Mouse (Mus musculus) midbrain, embryonic 15.5 days (tissue): ENCODE measurements around the gene Ap1b1. TPM values are rescaled to one million over a fixed set of nuclear protein-coding genes. Genes with fewer than 3 reads are reported as not detected.

Source experiments
- ATAC-seq: fragments of 200-750 bp; cut with Nextera tagmentation; replicated peaks from 2 replicates; pipeline ENCODE4 v1.8.0; 2017; ENCODE audit warnings: moderate TSS enrichment
- H3K27ac ChIP-seq: fragments of 300-500 bp; sonication (generic); 2 replicates; pipeline ENCODE4 v1.5.1; 2015; ENCODE audit warnings: mild to moderate bottlenecking, inconsistent platforms
- H3K27me3 ChIP-seq: fragments of 300-500 bp; sonication (generic); replicated peaks from 2 replicates; pipeline ENCODE4 v1.6.1; 2015; ENCODE audit warnings: inconsistent platforms
- H3K36me3 ChIP-seq: fragments of 300-500 bp; sonication (generic); replicated peaks from 2 replicates; pipeline ENCODE4 v1.6.1; 2015; ENCODE audit warnings: inconsistent platforms
- H3K4me1 ChIP-seq: fragments of 300-500 bp; sonication (generic); 2 replicates; pipeline ENCODE4 v1.6.1; 2015; ENCODE audit warnings: inconsistent platforms
- H3K4me2 ChIP-seq: fragments of 300-500 bp; sonication (generic); 2 replicates; pipeline ENCODE4 v1.6.1; 2015; ENCODE audit warnings: inconsistent platforms, mild to moderate bottlenecking, moderate library complexity
- H3K4me3 ChIP-seq: fragments of 300-500 bp; sonication (generic); 2 replicates; pipeline ENCODE4 v1.5.1; 2015; ENCODE audit warnings: mild to moderate bottlenecking, inconsistent platforms
- H3K9ac ChIP-seq: fragments of 300-500 bp; sonication (generic); 2 replicates; pipeline ENCODE4 v1.6.1; 2015; ENCODE audit warnings: mild to moderate bottlenecking, inconsistent platforms
- H3K9me3 ChIP-seq: fragments of 300-500 bp; sonication (generic); 2 replicates; pipeline ENCODE4 v1.6.1; 2016; ENCODE audit warnings: inconsistent platforms
- WGBS: fragments of 180-500 bp; shearing (Covaris S2); methylation state at CpG from one replicate; pipeline ENCODE4 v1.1.7; 2015; ENCODE audit warnings: mixed read lengths; 5-methylcytosine and 5-hydroxymethylcytosine counted together
- polyA plus RNA-seq: library from polyadenylated mRNA; unstranded; fragments of >200 nt; fragmentation: Nextera tagmentation; extraction: Ambion mirVana; gene quantifications from 2 replicates; pipeline ENCODE4 v1.2.1, GENCODE M21; 2015

The Ap1b1 gene
- 110 and 113 TPM in 2 replicates for polyA plus RNA-seq

DNA sequence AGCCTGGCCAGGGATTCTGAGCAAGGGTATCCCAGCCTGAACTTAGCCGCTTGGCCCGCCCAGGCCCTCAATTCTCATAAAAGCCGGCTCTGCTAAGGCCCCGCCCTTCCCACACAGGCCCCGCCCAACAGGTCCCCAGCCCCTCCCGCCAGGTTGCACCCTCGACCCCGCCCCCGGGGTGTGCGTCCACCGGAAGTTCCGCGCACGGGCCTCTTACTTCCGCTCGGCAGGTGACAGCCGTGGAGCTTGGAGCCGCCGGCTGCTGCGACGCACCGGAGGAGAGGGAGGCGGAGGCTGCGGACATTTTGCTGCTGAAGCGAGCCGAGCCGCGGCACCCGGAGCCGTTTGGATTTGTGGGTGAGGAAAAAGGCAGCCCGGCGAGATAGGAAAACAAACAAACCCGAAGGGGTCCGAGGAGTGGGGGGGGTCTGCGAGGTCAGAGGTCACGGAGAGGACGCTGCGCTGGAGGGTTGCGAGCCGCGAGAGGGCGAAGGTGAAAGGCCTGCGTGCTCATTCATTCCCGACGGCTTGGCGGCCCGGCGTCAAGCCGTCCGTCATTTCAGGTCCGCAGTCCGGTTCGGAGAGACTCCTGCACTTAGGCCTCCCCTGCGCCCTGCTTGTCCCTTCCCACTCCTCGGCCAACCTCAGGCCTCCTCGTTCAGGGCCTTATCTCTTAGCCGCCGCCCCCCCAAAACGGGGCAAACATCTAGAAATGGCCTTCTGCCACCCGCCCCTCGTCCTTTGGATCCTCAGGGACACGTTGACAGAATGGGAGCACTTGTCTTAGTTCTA is at the start of gene Ap1b1:
Gene Ap1b1 (plus strand): TSS at position 130 of the 792 bp plus-strand sequence.
- H3K4me3 ChIP-seq = peak within 1 kb of the TSS; percentile 75
- H3K9ac ChIP-seq = peak within 1 kb of the TSS; percentile 75
- ATAC-seq = peak; percentile 92
- no peaks in the 10 kb centered on the region for H3K36me3 ChIP-seq
- WGBS = under 1% methylated on average over 62 of the region's 62 CpGs
- H3K4me2 ChIP-seq = peak within 1 kb of the TSS; percentile 76
- H3K27ac ChIP-seq = peak within 1 kb of the TSS; percentile 66
- H3K4me1 ChIP-seq = peaks cover 28% of the 10 kb centered on the region
- H3K9me3 ChIP-seq = no peaks in the 10 kb centered on the region
- no peaks in the 10 kb centered on the region for H3K27me3 ChIP-seq

DNA sequence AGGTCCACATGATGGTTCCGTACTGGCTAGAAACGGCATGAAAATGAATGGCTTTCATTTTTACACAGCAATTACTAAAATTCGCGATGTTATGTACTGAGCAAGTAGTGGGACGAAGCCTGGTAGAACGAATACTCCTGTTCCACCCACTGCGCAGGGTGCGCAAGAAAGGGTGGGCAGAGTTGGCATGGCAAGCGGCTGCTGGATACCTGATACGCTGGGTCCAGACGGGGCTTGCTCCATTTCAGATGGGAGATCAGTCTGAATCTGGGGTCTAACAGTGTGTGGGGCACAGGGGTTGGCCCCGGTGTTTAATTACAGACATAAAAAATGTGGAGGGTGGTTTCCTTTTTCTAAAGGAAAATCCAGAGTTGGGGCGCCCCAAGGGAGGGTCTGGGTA is 40.1 kb upstream of the Ap1b1 start:
- H3K27me3 ChIP-seq = peaks cover 54% of the 10 kb centered on the region
- ATAC-seq = peak; percentile 54
- H3K27ac ChIP-seq = peak overlapping the region; percentile 92
- peak overlapping the region; percentile 71 for H3K4me3 ChIP-seq
- H3K9ac ChIP-seq = peak overlapping the region; percentile 75; the same call in 1 of the 2 replicates
- no peaks in the 10 kb centered on the region for H3K9me3 ChIP-seq
- no peaks in the 10 kb centered on the region for H3K36me3 ChIP-seq
- WGBS = 41% methylated on average over 13 of the region's 13 CpGs
- peak overlapping the region; percentile 91 for H3K4me2 ChIP-seq
- H3K4me1 ChIP-seq = peaks cover 30% of the 10 kb centered on the region

DNA sequence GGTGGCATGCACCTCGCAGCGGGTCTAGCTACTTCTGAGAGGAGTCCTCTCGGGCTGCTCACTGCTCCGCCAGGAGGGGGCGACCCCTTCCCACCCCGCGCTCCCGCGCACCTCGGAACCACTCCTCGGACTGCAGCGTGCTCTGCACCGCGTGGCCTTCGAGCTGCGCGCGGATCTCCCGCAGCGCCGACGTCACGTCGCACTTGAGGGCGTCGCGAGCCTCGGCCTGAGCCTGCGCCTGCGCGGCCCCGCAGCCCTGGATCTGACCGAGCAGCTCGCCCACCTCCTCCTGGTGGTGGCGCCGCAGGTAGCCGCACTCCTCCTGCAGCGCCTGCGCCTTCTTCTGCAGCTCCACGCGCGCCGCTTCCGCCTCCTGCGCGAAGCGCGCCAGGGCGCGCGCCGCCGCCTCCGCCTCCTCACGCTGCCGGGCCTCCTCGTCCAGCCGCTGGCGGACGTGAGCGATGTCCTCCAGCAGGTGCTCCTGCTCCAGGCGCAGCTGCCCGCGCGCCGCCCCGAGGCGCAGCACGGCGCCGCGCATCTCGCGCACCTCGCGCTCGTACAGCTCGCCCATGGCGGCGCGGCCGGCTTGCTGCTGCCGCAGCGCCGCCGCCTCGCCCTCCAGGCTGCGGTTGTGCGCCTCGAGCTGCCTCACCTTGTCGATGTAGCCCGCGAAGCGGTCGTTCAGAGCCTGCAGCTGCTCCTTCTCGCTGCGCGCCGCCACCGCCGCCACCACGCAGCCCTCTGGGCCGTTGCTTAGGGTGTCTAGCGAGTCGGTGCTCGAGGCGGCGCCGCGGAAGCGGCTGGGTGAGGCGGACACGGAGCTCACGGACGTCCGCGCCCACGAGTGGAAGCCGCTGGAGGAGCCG is 39.4 kb upstream of the Ap1b1 start:
- peaks cover 30% of the 10 kb centered on the region for H3K4me1 ChIP-seq
- no peaks in the 10 kb centered on the region for H3K9me3 ChIP-seq
- peak; percentile 94 for ATAC-seq
- peak overlapping the region; percentile 92 for H3K27ac ChIP-seq
- H3K27me3 ChIP-seq = peaks cover 59% of the 10 kb centered on the region
- no peaks in the 10 kb centered on the region for H3K36me3 ChIP-seq
- under 1% methylated on average over 120 of the region's 120 CpGs for WGBS
- H3K4me3 ChIP-seq = peak overlapping the region; percentile 71
- peak overlapping the region; percentile 91 for H3K4me2 ChIP-seq
- peak overlapping the region; percentile 75 for H3K9ac ChIP-seq

DNA sequence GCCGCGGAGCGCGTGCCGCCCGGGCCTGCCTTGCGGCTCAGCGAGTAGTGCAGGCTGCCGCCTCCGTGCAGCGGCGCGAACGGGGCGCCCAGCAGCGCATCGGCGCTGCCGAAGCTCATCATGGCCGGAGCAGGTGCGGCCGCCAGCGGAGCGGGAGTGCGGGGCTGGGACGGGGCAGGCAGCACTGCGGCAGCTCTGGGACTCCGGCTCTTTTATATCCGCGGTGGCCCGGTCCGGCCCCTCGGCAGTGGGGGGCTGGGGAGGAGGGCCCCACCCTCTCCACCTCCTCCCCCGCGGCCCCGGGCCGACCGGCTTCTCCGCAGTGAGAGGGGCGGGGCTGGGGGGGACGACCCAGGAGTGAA is 38.8 kb upstream of the Ap1b1 start, which contains the start of gene Nefh:
Gene Nefh (minus strand): TSS at position 252 of the 362 bp plus-strand sequence.
- H3K27me3 ChIP-seq = peaks cover 65% of the 10 kb centered on the region
- WGBS = under 1% methylated on average over 41 of the region's 41 CpGs
- no peaks in the 10 kb centered on the region for H3K36me3 ChIP-seq
- peak within 1 kb of the TSS; percentile 91 for H3K4me2 ChIP-seq
- no peaks in the 10 kb centered on the region for H3K9me3 ChIP-seq
- ATAC-seq = peak; percentile 60
- peak within 1 kb of the TSS; percentile 75 for H3K9ac ChIP-seq
- H3K4me3 ChIP-seq = peak within 1 kb of the TSS; percentile 71
- peak within 1 kb of the TSS; percentile 92 for H3K27ac ChIP-seq
- peaks cover 30% of the 10 kb centered on the region for H3K4me1 ChIP-seq

DNA sequence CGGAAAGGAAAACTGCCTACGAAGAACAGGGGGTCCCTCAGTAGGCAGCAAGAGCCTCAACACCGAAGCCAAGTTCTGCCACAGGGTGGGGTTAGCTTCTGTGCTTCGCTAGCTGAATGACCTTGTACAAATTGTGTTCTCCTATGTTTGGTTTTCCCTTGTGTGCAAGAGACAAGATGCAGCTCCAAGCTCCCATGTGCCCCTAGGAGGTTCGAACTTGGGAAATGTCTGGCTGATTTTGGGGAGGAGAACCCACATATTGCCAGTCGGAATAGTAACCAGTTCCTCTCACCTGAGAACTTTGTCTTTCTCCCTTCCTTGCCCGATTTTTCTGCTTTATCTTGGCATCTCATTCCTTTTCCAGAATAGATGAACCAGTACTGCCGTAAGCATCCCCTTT is 37.8 kb upstream of the Ap1b1 start:
- H3K4me2 ChIP-seq = peak overlapping the region; percentile 91
- H3K9ac ChIP-seq = peak overlapping the region; percentile 75
- no peaks in the 10 kb centered on the region for H3K9me3 ChIP-seq
- H3K27ac ChIP-seq = no peak overlapping the region
- 33% methylated on average over 8 of the region's 8 CpGs for WGBS
- H3K27me3 ChIP-seq = peaks cover 73% of the 10 kb centered on the region
- no peak for ATAC-seq
- H3K36me3 ChIP-seq = no peaks in the 10 kb centered on the region
- peaks cover 37% of the 10 kb centered on the region for H3K4me1 ChIP-seq
- peak overlapping the region; percentile 71 for H3K4me3 ChIP-seq

DNA sequence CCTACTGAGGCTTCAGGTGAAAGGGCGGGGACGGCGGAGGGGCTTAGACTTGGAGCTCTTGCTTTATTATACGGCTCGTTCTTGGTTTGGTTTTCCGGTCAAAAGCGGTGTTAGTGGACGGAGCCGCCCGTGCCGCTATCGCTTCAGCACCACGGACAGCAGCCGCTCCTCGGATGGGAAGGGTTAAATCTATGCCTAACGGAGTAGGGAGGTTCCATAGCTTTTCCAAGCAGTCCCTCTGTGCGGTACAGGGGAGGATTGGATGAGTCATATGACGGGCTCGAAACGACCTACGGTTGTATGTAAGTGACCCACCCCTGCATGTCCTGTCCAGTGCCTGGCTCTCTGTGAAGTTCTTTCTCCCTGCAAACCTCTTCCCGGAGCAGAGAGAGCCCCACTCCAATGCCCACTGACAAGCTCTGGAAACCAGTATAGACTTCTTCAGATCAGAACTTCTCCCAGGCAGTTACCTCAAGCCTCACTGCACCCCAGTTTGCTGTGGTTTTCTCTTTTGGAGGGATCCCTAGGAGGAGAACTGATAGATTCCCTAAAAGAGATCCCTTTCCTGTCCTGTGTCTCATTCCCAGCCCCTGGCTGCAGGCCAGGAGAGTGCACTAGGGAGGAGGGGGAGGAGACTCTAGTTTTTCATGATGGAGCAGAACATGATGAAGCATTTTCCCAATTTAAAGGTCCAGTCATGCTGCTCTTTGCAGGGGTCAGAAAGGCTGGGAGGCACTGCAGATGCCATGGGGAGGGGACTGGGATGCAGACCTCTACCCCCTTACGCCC is 37.2 kb upstream of the Ap1b1 start:
- H3K4me1 ChIP-seq = peaks cover 40% of the 10 kb centered on the region

DNA sequence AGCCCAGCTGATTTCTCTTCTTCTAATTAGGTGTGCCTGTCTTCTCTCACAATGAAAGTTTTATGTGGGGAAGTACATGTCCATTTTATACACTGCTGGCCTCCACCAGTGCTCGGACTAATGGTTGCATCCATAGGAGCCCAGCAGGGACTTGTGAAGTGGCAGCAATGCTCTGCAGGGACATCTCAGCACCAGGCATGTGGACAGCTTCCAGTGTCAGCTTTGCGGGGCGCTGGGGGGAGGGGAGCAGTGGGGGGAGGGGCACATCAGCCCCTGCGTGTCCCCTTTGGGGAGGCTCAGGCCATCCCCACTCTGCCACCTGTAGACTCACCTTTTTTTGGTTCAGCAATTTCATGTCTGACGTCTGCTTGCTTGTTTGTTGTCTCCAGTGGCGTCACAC is 33.2 kb upstream of the Ap1b1 start:
- H3K36me3 ChIP-seq = no peaks in the 10 kb centered on the region
- WGBS = 1% methylated on average over 5 of the region's 6 CpGs
- no peak overlapping the region for H3K4me2 ChIP-seq
- no peak for ATAC-seq
- no peaks in the 10 kb centered on the region for H3K9me3 ChIP-seq
- peaks cover 48% of the 10 kb centered on the region for H3K27me3 ChIP-seq
- no peak overlapping the region for H3K27ac ChIP-seq
- H3K4me1 ChIP-seq = peaks cover 28% of the 10 kb centered on the region
- no peak overlapping the region for H3K9ac ChIP-seq
- H3K4me3 ChIP-seq = no peak overlapping the region

More for the DNA sequence above, 37.2 kb upstream of the Ap1b1 start:
- H3K36me3 ChIP-seq = no peaks in the 10 kb centered on the region
- no peak overlapping the region for H3K27ac ChIP-seq
- WGBS = 5% methylated on average over 23 of the region's 23 CpGs
- H3K27me3 ChIP-seq = peaks cover 73% of the 10 kb centered on the region
- peak overlapping the region; percentile 19; the same call in 1 of the 2 replicates for H3K9ac ChIP-seq
- ATAC-seq = no peak
- H3K9me3 ChIP-seq = no peaks in the 10 kb centered on the region
- peak overlapping the region; percentile 91 for H3K4me2 ChIP-seq
- H3K4me3 ChIP-seq = peak overlapping the region; percentile 71

DNA sequence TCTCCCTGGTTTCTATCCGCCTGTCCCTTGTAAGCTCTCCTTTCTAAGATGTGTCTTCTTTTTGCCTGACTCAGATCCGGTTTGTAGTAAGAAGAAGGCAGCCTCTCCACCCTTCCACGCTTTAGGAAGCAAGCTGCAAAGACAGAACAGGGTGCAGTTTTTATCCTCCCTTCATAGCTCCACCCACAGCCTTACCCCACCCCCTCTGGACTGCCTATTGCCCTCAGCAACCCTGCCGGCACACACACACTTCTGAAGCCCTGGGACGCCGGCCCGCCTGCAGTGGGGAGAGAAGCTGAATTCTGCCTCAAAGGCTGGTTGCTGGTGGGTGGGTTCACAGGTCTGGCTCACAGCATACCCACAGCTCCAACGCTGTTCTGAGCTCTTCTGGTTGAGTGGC is 32.7 kb upstream of the Ap1b1 start:
- no peak overlapping the region for H3K9ac ChIP-seq
- H3K4me2 ChIP-seq = 0 out of 2 replicates have a peak overlapping the region, but pooled peaks have one; percentile 2
- ATAC-seq = no peak
- H3K27me3 ChIP-seq = peaks cover 44% of the 10 kb centered on the region
- no peaks in the 10 kb centered on the region for H3K9me3 ChIP-seq
- no peaks in the 10 kb centered on the region for H3K36me3 ChIP-seq
- 2% methylated on average over 8 of the region's 8 CpGs for WGBS
- H3K4me3 ChIP-seq = no peak overlapping the region
- peaks cover 23% of the 10 kb centered on the region for H3K4me1 ChIP-seq
- H3K27ac ChIP-seq = no peak overlapping the region

DNA sequence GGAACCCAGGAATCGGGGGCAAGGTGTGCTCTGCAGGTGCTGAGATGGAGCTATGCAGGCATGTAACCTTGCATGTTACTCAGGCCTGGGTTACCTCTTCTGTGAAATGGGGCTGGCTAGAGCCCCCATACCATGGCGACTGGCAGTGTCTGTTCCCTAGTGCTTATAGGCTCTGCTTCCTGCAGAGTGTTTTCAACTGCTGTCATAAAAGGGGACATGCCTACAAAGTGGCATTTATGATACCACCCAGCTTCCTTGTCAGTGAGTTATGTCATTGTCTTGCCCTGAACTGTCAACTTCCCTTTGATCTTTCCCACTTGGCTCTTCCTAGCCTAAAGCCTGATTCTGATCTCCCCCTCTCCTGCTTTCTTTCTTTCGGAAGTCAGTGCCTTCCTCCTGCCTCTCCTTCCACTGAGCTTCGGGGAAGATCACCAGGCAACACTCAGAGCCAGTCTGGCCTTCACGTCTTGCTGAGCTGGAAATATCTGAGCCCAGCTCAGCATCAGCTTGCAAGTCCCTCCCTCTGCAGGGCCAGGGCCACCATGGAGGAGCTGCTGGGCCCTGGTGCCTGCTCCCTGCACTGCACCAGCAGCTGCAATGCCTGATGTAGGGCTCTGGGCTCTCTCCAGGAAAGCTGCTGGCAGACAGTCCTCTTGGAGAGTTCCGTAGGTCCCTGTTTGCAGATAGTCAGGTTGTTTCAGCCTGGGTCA is 23.4 kb upstream of the Ap1b1 start:
- Histone ChIP-seq H3K9ac (no peak overlapping the region), H3K36me3 (no peaks in the 10 kb centered on the region), H3K27ac (no peak overlapping the region), H3K4me3 (no peak overlapping the region), H3K4me2 (no peak overlapping the region), H3K27me3 (no peaks in the 10 kb centered on the region), H3K9me3 (no peaks in the 10 kb centered on the region), H3K4me1 (peaks cover 3% of the 10 kb centered on the region; the same call in 1 of the 2 replicates)
- no peak for ATAC-seq
- WGBS = 54% methylated on average over 6 of the region's 6 CpGs

DNA sequence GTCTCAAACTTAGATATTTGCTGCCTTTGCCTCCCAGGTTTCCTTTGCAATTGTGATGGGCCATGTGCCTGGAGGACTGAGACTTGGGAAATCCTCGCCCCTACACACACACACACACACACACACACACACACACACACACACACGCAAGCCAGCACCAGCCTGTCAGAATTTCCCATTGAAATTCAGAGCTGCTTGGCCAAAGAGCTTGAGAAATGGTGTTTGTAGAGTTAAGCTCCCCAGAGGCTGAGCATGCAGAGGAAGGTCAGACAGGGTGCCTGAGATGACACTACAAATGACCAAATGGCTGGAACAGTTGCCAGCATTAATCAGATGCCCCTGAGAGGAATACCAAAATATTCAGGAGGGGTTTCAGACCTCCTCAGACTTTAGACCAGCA is 20.3 kb upstream of the Ap1b1 start:
- peaks cover 3% of the 10 kb centered on the region; the same call in 1 of the 2 replicates for H3K4me1 ChIP-seq
- no peak overlapping the region for H3K9ac ChIP-seq
- H3K9me3 ChIP-seq = no peaks in the 10 kb centered on the region
- no peak overlapping the region for H3K27ac ChIP-seq
- H3K27me3 ChIP-seq = no peaks in the 10 kb centered on the region
- H3K36me3 ChIP-seq = no peaks in the 10 kb centered on the region
- H3K4me2 ChIP-seq = no peak overlapping the region
- no peak overlapping the region for H3K4me3 ChIP-seq
- 35% methylated on average over 2 of the region's 2 CpGs for WGBS
- no peak for ATAC-seq

DNA sequence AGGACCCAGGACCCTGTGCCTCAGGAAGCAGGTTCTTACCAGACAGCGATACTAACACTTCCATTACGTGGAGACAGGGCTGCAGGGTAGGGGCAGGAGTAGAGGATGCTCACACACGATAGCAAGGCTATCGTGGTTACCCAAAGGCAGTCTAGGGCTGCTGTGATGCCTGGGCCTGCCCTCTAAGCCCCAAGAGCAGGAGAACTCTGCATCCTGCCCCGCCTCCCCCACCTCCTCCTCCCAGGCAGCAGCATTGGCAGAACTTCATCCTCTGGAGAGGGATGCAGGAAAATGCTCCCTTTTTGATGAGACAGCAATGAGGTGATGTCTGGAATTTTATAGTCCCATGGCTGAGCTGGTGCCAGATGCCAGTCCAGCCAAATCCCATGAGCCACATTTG is 19.7 kb upstream of the Ap1b1 start:
- ATAC-seq = no peak
- H3K27ac ChIP-seq = no peak overlapping the region
- no peaks in the 10 kb centered on the region for H3K27me3 ChIP-seq
- H3K4me1 ChIP-seq = peaks cover 3% of the 10 kb centered on the region; the same call in 1 of the 2 replicates
- no peak overlapping the region for H3K9ac ChIP-seq
- H3K4me2 ChIP-seq = no peak overlapping the region
- no peak overlapping the region for H3K4me3 ChIP-seq
- no peaks in the 10 kb centered on the region for H3K9me3 ChIP-seq
- WGBS = 62% methylated on average over 5 of the region's 5 CpGs
- no peaks in the 10 kb centered on the region for H3K36me3 ChIP-seq
